Mouse (Mus musculus): ENCODE measurements around the gene Cd63. TPM values are rescaled to one million over a fixed set of nuclear protein-coding genes. Genes with fewer than 3 reads are reported as not detected.
A peak's percentile ranks its signal among the peaks of the same experiment; 100 is the strongest.

The Cd63 gene
- polyA plus RNA-seq, 1 experiment from 2014 or later, result 693 TPM

DNA sequence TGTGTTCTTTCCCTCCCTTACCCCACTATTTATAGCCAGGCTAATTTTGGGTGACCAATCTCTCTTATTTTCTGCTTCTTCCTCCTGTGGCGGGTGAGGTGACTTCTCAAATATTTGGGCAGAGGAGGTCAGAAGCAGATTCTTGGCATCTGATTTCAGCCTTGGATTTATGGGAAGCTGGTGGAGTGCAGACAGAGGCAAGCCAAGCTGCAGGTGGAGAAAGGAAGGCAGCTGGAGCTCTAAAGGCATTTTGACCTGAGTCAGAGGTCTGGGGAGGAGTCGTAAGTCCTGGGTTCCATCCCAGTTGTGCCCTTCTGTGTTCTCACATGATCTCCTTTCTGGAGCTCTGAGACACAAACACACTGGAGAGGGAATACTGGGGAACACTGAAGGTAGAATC is 30.7 kb downstream of the Cd63 start:
- H3K27ac ChIP-seq, result no peak overlapping the region
- WGBS, result 44% methylated on average over 2 of the region's 2 CpGs
- ATAC-seq (ENCODE audit: insufficient read depth, low FRiP score, low read depth), result no peak

DNA sequence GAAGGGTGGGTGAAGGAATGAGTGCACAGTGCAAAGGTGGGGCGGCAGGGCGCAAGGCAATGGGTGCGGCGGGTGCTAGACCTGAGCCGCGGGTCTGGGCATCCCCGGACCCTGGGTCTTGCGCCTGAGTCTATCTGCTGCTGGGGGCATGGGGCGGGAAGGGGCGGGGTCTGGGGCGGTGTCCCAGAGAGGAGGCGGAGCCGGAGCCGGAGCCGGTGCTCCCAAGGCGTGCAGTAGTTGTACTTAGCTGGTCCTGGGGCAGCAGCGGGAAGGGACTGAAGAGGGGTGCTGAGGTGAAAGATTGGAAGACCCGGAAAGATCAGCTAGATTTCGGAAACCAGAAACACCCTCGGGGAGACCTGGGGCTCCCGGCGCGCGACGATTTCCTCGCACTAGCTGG is 32.8 kb downstream of the Cd63 start, which contains the start of gene Itga7:
Gene Itga7, plus strand, starts transcription at position 245 of the 400 bp plus-strand sequence.
- H3K27ac ChIP-seq, result no peak within 1 kb of the TSS
- under 1% methylated on average over 26 of the region's 26 CpGs for WGBS
- peak within 1 kb of the TSS; percentile 39 for H3K4me3 ChIP-seq (replicated peaks)
- H3K4me2 ChIP-seq, result peak within 1 kb of the TSS; percentile 86
- peak; percentile 75; the same call in 1 of the 2 replicates for ATAC-seq (ENCODE audit: insufficient read depth, low FRiP score, low read depth)
- no peaks in the 10 kb centered on the region for H3K9me3 ChIP-seq
- peaks cover 50% of the 10 kb centered on the region for H3K27me3 ChIP-seq (replicated peaks)
- H3K9ac ChIP-seq, result no peak within 1 kb of the TSS
- 0 out of 2 replicates have a peak, but pooled peaks cover 5% of the 10 kb centered on the region for H3K4me1 ChIP-seq
- H3K36me3 ChIP-seq, result no peaks in the 10 kb centered on the region

More for the DNA sequence above, 30.7 kb downstream of the Cd63 start:
- Histone ChIP-seq H3K9me3 (no peaks in the 10 kb centered on the region), H3K9ac (no peak overlapping the region), H3K36me3 (no peaks in the 10 kb centered on the region), H3K4me3 (replicated peaks) (no peak overlapping the region), H3K27me3 (replicated peaks) (peaks cover 48% of the 10 kb centered on the region), H3K4me1 (0 out of 2 replicates have a peak, but pooled peaks cover 5% of the 10 kb centered on the region), H3K4me2 (no peak overlapping the region)

DNA sequence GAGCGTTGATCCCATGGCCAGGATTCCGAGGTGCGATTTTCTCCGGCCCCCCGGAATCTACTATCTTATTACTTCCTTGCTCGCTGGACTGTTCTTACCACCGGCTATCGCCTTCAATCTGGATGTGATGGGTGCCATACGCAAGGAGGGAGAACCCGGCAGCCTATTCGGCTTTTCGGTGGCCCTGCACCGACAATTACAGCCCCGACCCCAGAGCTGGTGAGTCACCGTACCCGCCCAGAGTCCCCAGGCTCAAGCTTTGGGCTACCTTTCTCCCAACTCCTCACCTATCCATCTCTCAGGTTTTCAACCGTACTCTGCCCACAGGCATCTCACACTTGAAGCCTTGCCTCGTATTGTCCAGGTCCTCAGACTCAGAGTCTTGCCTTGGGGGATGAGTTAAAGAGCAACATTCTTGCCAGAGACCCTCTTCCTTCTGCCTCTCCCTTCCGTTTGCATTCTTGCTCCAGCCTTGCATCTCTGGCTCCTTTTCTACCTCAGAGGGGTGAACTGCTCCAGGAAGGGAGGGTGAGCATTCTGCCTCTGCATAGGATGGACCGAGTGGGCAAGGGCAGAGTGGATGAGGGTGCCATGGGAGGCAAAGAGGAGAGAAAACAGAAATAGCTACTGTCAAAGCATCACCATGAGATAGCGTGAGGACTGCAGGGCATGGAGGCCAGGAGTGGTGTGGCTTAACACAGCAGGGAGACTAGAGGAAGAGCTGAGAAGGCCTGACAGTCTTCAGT is 33.4 kb downstream of the Cd63 start:
- H3K27me3 ChIP-seq (replicated peaks), result peaks cover 50% of the 10 kb centered on the region
- ATAC-seq (ENCODE audit: insufficient read depth, low FRiP score, low read depth), result no peak
- 4% methylated on average over 21 of the region's 21 CpGs for WGBS

DNA sequence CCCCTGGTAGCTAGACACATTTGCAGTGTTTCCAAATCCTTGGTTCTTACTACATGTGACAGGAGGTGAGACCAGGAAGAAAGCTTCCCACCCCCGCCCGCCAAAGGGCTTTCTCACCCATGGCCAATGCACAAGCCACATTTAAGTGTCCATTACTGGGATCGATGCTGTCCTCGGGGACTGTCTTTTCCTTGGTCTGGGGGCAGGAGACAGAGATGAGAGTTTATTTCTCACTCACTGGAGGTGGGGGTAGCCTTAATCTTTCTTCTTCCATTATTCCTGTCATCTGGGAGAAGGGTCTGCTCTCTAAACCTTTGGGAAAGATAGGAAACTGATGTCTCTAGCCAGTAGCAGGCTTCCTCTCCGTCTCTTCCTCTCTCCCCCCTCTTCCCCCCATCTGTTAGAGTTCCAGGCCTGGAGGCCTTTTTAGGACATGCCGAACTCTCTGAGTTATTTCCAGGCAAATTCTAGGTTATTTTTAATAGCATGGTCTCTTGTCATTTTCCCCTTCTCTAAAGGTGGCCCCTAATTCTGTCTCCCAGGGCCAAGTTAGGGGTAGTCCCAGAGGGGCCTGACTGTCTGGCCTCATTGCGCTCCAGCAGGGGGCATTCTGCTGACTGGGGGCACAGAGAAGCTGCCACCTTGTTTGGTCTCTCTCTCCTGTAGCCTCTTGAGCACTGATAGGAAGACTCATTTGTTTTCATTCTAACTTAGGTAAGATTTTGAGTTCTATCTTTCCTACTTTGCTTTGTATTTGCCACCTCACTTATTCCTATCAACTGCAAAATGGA is 34.4 kb downstream of the Cd63 start:
- Histone ChIP-seq H3K27ac (no peak overlapping the region), H3K9me3 (no peaks in the 10 kb centered on the region), H3K36me3 (no peaks in the 10 kb centered on the region), H3K4me1 (0 out of 2 replicates have a peak, but pooled peaks cover 5% of the 10 kb centered on the region), H3K4me2 (peak overlapping the region; percentile 86; the same call in 1 of the 2 replicates), H3K4me3 (replicated peaks) (no peak overlapping the region; the same call in 1 of the 2 replicates), H3K9ac (no peak overlapping the region), H3K27me3 (replicated peaks) (peaks cover 50% of the 10 kb centered on the region)
- 58% methylated on average over 7 of the region's 7 CpGs for WGBS
- no peak for ATAC-seq (ENCODE audit: insufficient read depth, low FRiP score, low read depth)

More for the DNA sequence above, 33.4 kb downstream of the Cd63 start:
- H3K4me2 ChIP-seq, result peak overlapping the region; percentile 86
- H3K4me1 ChIP-seq, result 0 out of 2 replicates have a peak, but pooled peaks cover 5% of the 10 kb centered on the region
- H3K27ac ChIP-seq, result no peak overlapping the region
- no peak overlapping the region for H3K9ac ChIP-seq
- no peaks in the 10 kb centered on the region for H3K36me3 ChIP-seq
- H3K9me3 ChIP-seq, result no peaks in the 10 kb centered on the region
- H3K4me3 ChIP-seq (replicated peaks), result peak overlapping the region; percentile 39

DNA sequence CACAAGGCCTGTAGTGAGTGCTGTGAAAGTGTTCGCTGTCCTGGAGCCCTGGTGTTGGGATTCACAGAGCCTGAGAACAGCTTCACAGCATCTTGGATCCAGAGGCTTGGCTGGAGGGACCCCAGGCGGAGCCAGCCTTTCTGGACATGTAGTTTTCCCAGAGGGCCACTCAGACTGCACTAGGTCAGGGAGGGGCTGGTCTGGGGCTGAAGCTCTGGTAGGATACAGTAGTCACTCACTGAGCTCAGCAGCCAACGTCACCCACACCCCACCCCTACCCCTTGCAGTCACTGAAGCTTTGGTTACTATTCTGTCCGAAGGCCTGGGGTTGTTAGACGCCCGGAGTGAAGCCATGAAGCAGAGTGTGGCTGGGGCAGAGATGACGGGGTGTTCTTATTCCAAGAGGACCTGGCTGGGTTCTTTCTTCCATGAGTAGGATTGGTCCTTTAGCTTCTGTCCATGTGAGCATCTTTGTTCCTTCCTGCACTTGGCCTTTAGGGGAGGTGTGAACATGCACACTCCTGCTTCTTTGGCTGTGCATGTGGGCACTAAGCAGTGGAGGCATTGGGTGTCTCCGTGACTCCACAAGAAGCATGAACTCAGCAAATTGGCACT is 35.1 kb downstream of the Cd63 start:
- Histone ChIP-seq H3K4me1 (0 out of 2 replicates have a peak, but pooled peaks cover 5% of the 10 kb centered on the region), H3K27ac (no peak overlapping the region), H3K9ac (no peak overlapping the region), H3K27me3 (replicated peaks) (peaks cover 47% of the 10 kb centered on the region), H3K36me3 (no peaks in the 10 kb centered on the region), H3K9me3 (no peaks in the 10 kb centered on the region), H3K4me2 (no peak overlapping the region), H3K4me3 (replicated peaks) (no peak overlapping the region)
- ATAC-seq (ENCODE audit: insufficient read depth, low FRiP score, low read depth), result no peak
- WGBS, result 74% methylated on average over 8 of the region's 8 CpGs

DNA sequence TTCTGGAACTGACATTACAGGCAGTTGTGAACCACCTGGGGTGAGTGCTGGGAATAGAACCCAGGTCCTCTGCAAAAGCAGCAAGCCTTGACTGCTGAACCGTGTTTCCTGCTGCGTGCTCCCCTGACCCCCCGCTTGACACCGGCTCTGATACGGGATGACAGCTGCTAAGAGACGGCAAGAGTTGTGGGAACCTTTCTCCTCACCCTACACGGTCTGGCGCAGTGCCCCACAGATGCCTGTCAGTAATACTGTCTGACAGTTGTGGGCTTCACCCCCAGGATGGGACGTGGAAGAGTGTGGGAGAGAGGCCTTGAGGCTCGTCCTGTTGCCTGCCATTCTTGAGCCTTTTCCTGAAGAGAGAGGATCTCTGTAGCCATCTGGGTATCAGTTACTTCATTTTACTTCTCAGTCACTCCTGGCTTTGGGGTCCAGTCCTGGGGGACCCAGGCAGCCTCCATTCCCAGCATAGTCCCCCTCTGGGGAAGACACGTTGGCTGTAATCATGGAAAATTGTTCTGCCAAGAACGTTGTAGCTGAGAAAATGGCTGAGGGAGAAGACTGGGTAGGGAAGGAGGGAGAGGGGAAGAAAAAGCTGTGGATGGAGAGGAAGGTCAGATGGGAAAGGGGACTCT is 37.1 kb downstream of the Cd63 start:
- Histone ChIP-seq H3K9me3 (no peaks in the 10 kb centered on the region), H3K4me2 (no peak overlapping the region), H3K27ac (no peak overlapping the region), H3K27me3 (replicated peaks) (peaks cover 32% of the 10 kb centered on the region), H3K4me1 (0 out of 2 replicates have a peak, but pooled peaks cover 5% of the 10 kb centered on the region), H3K9ac (no peak overlapping the region), H3K4me3 (replicated peaks) (no peak overlapping the region), H3K36me3 (no peaks in the 10 kb centered on the region)
- 70% methylated on average over 12 of the region's 12 CpGs for WGBS
- no peak for ATAC-seq (ENCODE audit: insufficient read depth, low FRiP score, low read depth)

DNA sequence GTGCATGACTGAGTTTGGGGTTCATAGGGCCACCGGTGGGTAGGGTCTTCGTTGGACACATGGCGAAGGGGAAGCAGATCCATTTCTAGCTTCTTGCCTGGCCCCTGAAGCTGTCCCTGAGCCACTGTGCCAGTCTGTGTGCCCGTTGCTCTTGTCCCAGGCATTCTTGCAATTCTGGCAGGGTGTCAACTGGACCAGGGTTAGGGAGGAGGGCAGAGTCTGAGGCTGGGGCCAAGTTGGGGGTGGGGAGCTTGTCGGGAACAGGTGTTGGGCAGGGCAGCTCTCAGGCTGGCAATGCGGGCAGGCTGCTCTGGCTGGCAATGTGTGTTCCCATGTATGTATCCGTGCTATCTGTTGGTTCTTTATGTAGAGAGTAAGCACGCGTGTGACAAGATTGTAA is 37.7 kb downstream of the Cd63 start:
- 81% methylated on average over 9 of the region's 9 CpGs for WGBS
- ATAC-seq (ENCODE audit: insufficient read depth, low FRiP score, low read depth), result no peak

DNA sequence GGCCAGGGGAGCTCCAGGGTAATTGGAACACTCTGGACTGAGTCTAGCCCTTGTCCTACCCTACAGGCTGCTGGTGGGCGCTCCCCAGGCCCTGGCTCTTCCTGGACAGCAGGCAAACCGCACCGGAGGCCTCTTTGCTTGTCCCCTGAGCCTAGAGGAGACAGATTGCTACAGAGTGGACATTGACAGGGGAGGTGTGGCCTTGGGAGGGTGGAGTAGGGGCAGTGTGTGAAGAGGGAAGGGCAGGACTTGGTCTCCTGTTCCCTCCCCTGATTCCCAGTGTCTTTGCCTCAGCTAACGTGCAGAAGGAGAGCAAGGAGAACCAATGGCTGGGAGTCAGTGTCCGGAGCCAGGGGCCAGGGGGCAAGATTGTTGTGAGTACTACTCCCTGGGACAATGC is 38.2 kb downstream of the Cd63 start:
- 52% methylated on average over 5 of the region's 5 CpGs for WGBS
- no peaks in the 10 kb centered on the region for H3K9me3 ChIP-seq
- H3K36me3 ChIP-seq, result no peaks in the 10 kb centered on the region
- 0 out of 2 replicates have a peak, but pooled peaks cover 2% of the 10 kb centered on the region for H3K4me1 ChIP-seq
- no peak overlapping the region for H3K4me2 ChIP-seq
- H3K27ac ChIP-seq, result no peak overlapping the region
- no peak overlapping the region for H3K4me3 ChIP-seq (replicated peaks)
- no peak overlapping the region for H3K9ac ChIP-seq
- ATAC-seq (ENCODE audit: insufficient read depth, low FRiP score, low read depth), result no peak
- peaks cover 21% of the 10 kb centered on the region for H3K27me3 ChIP-seq (replicated peaks)

More for the DNA sequence above, 37.7 kb downstream of the Cd63 start:
- no peak overlapping the region for H3K4me3 ChIP-seq (replicated peaks)
- H3K9me3 ChIP-seq, result no peaks in the 10 kb centered on the region
- H3K9ac ChIP-seq, result no peak overlapping the region
- H3K4me2 ChIP-seq, result no peak overlapping the region
- peaks cover 26% of the 10 kb centered on the region for H3K27me3 ChIP-seq (replicated peaks)
- no peaks in the 10 kb centered on the region for H3K36me3 ChIP-seq
- H3K4me1 ChIP-seq, result 0 out of 2 replicates have a peak, but pooled peaks cover 5% of the 10 kb centered on the region
- no peak overlapping the region for H3K27ac ChIP-seq

DNA sequence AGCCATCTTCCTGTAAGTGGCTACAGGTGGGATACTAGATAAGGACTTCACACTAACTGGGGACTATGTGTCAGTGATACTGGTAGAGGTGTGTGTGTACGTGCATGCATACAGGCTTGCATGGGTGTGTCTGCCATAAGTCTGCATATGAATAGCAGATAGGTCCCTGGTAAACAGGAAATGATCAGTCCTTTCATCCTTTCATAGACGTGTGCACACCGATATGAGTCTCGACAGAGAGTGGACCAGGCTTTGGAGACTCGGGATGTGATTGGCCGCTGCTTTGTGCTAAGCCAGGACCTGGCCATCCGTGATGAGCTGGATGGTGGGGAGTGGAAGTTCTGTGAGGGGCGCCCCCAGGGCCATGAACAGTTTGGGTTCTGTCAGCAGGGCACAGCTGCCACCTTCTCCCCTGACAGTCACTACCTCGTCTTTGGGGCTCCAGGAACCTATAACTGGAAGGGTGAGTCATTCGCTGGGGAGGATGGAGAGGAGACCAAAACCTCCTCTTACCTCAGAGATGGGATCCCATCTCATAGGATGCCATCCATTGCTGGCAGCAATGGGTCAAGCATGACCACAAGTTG is 39.8 kb downstream of the Cd63 start:
- H3K27ac ChIP-seq, result no peak overlapping the region
- ATAC-seq (ENCODE audit: insufficient read depth, low FRiP score, low read depth), result no peak
- WGBS, result 77% methylated on average over 10 of the region's 10 CpGs

DNA sequence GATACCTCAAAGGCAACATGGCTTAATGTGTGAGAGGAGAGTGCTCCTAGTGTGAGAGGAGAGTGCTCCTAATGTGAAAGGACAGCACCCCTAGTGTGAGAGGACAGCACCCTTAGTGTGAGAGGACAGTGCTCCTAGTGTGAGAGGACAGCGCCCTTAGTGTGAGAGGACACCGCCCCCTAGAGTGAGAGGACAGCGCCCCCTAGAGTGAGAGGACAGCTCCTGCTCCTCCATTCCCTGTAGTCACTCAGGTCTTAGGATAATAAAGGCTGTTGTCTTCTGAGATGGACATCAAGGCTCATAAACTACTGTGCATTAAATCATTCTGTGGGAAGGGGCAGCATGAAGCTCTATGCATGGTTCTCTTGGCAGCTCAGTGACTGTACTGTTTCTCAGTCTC is 44.9 kb downstream of the Cd63 start:
- no peak overlapping the region for H3K9ac ChIP-seq
- no peaks in the 10 kb centered on the region for H3K36me3 ChIP-seq
- no peaks in the 10 kb centered on the region for H3K9me3 ChIP-seq
- H3K27me3 ChIP-seq (replicated peaks), result no peaks in the 10 kb centered on the region
- no peak overlapping the region for H3K27ac ChIP-seq
- WGBS, result 19% methylated on average over 3 of the region's 3 CpGs
- no peaks in the 10 kb centered on the region for H3K4me1 ChIP-seq
- H3K4me2 ChIP-seq, result no peak overlapping the region
- ATAC-seq (ENCODE audit: insufficient read depth, low FRiP score, low read depth), result no peak
- H3K4me3 ChIP-seq (replicated peaks), result no peak overlapping the region

More for the DNA sequence above, 39.8 kb downstream of the Cd63 start:
- no peaks in the 10 kb centered on the region for H3K9me3 ChIP-seq
- H3K4me1 ChIP-seq, result no peaks in the 10 kb centered on the region
- H3K27me3 ChIP-seq (replicated peaks), result 0 out of 2 replicates have a peak, but pooled peaks cover 5% of the 10 kb centered on the region
- H3K4me3 ChIP-seq (replicated peaks), result no peak overlapping the region
- H3K36me3 ChIP-seq, result no peaks in the 10 kb centered on the region
- H3K4me2 ChIP-seq, result no peak overlapping the region
- no peak overlapping the region for H3K9ac ChIP-seq

DNA sequence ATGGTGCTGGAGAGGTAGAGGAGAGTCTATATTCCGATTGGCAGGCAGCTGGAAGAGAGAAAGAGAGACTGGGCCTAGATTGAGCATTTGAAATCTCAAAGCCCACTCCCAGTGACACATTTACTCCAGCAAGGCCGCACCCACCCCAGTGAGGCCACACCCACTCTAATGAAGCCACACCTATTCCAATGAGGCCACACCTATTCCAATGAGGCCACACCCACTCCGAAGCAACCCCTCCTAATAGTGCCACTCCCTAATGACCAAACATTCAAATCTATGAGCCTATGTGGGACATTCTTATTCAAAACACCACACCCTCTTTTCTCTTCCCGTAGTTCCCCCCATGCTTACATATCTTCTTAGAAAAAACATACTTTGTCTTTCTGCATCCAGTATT is 46.7 kb downstream of the Cd63 start:
- H3K9ac ChIP-seq, result no peak overlapping the region
- ATAC-seq (ENCODE audit: insufficient read depth, low FRiP score, low read depth), result no peak
- H3K36me3 ChIP-seq, result no peaks in the 10 kb centered on the region
- H3K27ac ChIP-seq, result no peak overlapping the region
- no peaks in the 10 kb centered on the region for H3K9me3 ChIP-seq
- no peak overlapping the region for H3K4me2 ChIP-seq
- no peaks in the 10 kb centered on the region for H3K4me1 ChIP-seq
- H3K4me3 ChIP-seq (replicated peaks), result no peak overlapping the region
- no peaks in the 10 kb centered on the region for H3K27me3 ChIP-seq (replicated peaks)
- WGBS, result 81% methylated on average over 4 of the region's 4 CpGs

Data from stomach, embryonic 15.5 days (tissue).